Mouse (Mus musculus): ENCODE measurements at regions not wholly inside any gene's neighbourhood (a gene's known extent, or its start where the extent isn't known, plus 50 kb on each side); places are given as distances from the start of the nearest gene placed in this dataset.

DNA sequence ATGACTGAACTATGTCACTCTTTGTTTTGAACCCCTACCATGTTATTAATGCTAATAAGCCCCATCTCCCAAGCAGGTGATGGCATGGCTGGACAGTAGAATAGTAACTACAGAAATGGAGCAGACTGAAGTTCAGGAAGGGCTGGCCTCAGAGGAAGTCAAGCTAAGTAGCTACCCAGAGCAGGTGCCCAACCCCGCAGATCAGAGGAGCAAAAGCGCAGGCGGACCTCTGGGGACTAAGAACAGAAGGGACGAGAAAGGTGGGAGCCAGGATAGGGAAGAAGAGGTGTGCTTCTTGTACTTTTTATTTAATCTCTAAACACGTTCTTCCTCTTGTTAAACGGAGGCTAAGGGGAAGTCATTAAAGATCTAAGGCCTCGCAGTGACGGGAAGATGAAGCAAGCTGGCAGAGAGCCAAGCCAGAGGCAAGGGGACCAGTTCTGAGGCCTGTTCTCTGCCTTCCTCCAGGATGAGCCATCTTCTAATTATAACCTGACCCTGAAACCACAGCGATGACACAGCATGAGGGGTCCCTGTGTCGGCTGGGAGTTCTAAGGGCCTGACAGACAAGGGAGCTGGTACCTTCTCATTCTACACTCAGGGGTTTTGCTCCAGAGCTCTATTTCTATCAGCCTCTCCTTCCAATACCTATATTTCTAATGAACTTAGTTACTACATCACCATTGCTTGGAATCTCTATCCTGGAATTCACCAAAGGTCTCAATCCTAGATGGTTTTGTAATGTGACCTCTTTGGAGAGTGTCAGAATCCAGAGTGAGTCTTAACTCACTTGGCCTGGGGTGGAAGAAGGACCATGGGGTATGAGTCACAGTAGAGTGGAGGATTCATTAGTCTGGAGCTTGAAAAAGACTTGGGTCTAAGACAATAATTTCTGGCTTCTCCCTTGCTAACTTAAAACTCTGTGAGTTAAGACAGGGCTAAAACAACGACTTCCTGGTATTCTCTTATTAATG is 151.1 kb upstream of the Cpeb2 start:
- DNase-seq (ENCODE audit: extremely low spot score in 1 of 2, low spot score in 2 of 2): peak in 1 of 2 experiments; percentile 46
- intact Hi-C loops (cut with DNase I): loop anchor here (2.0 kb wide), 1 partner anchor 27 kb away; no protein-coding TSS in a partner anchor

DNA sequence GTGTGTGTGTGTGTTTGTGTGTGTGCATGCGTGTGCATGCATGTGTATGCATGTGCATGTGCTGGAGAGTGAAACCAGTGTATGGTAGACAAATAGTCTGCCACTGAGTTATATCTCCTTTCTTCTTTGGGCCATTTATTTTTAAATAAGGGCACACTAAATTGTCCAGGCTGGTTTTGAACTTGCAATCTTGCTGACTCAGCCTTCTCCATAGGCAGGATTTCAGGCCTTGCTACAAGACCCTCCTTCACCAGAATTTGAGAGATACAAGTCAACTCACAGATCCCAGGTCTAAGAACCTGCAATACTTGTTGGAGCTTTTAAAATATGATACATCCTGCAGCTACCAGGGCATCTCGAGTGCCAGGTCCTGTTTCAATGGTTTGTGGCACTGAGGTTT is 145.9 kb upstream of the Cpeb2 start:
- DNase-seq (ENCODE audit: extremely low spot score in 1 of 2, low spot score in 2 of 2): no peak

DNA sequence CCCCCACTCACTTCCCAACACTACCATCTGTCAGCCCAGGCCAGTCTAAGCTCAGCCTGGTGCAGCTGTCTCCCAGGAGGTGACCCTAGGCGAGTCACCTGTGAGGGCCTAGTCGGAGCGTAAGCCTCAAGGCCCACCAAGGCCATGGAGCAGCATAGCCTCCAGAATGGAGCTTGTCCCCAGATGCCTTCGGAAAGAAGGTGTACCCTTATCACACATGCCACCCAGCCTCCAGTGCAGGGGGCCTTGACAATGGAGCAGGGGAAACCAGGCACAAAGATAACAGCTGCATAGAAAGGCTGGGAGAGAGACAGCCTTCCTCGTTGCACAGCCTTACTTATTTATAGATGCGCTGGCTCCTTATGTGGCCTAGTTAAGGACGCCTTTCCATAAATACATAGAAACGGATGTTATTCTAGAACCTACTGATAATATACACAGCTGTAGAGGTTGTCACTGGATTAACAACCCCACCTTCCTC is 145.0 kb upstream of the Cpeb2 start:
- no peak for DNase-seq (ENCODE audit: extremely low spot score in 1 of 2, low spot score in 2 of 2)
- intact Hi-C loops (cut with DNase I): no loop called here

More for the DNA sequence above, 145.9 kb upstream of the Cpeb2 start:
- intact Hi-C loops (cut with DNase I): no loop called here

DNA sequence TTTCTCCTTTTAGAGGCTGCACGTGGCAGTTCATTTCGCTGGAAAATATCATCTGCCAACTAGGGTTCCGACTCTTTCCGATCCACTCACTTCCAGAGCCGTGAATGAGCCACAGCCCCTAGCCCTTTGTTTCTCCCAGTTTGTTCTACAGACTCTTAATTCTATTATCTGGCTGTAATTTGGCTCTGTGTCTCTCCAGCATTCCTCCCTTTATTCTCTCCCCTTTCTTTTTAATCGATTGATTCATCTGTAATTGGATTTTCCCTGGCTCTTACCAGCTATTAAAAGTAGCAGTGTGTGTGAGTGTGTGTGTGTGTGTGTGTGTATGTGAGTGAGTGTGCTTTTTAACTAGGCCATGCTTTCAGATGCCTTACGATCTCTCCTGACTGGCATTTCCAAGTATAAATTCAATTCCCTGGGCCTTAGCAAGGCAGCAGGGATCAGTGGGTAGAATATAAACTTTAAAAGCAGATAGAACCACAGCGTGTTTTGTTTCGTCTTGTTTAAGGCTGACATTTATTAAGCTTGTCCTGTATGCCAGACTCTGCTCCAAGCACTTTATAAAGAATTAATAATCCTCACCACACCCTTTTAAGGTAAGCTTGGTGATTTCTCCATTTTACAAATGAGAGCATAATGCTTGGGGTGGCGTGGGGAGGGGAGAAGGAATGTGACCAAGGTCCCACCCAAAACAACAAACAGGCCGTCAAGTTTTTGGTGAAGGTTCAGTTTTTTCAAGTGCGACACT is 144.1 kb upstream of the Cpeb2 start:
- DNase-seq (ENCODE audit: extremely low spot score in 1 of 2, low spot score in 2 of 2): no peak
- intact Hi-C loops (cut with DNase I): no loop called here

DNA sequence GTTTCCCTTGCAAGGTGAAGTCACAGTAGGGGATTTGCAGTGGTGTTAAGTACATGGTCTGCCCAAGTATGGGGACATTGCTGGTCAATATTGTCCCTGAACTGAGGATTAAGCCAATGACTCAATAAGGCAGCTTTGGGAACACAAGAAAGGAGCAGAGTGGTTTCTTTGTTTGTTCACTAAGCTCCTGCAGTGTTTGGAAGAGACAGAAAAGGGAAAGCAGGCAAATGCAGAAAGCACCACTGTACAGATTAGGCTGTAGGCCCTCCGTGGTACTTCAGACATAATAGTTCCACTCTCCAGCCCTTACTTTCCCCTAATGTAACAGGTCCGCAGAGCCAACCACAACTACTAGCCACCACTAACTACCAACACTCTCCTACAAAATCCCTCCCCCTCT is 143.5 kb upstream of the Cpeb2 start:
- intact Hi-C loops (cut with DNase I): no loop called here
- DNase-seq (ENCODE audit: extremely low spot score in 1 of 2, low spot score in 2 of 2): no peak

DNA sequence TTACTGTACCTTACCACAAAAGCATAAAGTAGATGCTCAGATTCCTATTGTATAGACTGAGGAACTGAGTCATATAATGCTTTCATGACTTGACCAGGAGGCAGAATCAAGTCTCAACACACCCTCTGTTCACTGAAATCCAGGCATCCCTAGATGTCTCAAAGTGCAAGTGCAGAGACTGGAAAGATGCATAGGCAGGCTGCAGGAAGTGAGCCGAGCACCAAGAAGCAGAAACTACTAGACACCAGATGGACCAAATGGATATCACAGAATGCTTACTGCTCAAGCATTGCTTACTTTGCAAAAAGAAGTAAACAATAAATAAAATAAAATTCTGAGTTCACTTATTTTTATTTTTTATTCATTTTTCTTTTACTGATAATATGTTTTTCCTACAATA is 143.0 kb upstream of the Cpeb2 start:
- DNase-seq (ENCODE audit: extremely low spot score in 1 of 2, low spot score in 2 of 2): no peak
- intact Hi-C loops (cut with DNase I): no loop called here

DNA sequence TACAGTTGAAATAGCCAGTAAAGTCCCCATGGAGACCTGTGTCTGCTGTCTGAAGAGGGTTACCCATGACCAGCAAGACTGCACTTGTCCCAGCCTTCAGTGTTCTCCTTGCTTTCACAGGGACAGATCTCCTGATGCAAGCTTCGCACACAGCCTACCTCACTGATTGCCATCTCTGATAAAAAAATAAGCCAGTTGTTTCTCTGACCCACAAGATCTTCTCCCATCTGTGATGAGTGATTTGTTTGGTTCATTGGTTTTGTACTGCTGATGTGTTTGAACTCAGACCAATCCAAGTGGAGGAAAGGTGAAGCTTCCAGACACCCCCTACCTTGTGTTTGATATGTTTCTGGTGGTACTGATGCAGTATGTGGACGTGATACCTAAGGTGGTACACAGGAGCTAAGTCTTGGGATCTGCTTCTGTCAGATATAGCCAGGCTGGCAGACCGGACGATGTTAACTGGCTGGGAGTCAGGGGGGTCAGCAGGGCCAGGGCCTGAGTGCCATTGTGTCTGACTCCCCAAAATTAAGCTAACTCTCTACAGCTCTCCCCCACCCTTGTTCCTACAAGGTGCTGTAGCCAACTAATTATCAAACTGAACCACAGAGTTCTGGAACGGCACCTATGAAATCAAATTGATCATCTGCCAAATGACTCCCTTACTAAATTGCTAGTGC is 139.2 kb upstream of the Cpeb2 start:
- no peak for DNase-seq (ENCODE audit: extremely low spot score in 1 of 2, low spot score in 2 of 2)
- intact Hi-C loops (cut with DNase I): no loop called here

DNA sequence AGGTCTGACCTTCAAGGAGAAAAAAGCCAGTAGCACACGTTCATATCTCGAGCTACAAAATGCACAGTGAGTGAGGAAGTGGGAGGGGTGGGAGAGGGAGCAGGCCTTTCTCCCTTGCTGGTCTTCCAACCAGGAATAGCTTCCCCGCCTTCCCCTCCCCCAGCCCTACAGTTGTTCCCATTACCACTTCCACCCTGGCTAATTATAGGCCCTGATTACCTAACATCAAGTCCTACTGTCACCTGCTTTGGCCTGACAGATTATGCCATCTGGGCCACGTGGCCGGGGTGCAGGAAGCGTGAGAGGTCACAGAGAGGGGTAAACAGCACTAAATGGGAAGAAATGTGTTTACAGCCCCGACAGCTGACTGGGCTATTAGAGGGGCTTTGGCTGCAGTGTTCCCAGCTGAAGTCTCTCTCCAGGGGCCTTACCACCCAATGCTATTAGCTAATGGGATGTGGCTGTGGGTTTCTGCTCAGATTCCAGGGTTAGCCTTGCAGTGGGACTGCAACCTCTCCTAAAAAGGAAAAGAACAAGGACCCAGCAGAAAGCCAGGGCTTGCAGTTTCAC is 138.6 kb upstream of the Cpeb2 start:
- intact Hi-C loops (cut with DNase I): no loop called here
- DNase-seq (ENCODE audit: extremely low spot score in 1 of 2, low spot score in 2 of 2): no peak

DNA sequence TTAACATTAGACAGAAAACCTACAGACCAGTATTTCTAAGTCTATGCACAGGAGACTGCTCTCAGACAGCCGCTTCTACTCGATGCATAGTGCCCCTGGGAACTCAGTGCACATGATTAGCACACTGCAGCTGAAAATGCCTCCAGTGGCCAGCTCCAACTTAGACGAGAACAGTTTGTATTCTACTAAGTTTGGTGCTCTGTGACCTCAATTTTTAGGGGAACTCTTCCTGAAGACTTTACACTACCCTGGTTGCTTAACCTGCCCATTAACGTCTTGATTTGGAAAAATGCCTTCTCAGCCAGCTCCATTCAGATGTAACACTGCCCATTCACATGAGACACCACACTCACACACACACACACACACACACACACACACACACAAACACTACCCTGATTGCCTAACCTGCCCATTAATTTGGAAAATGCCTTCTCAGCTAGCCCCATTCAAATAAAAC is 130.9 kb upstream of the Cpeb2 start:
- intact Hi-C loops (cut with DNase I): no loop called here
- DNase-seq (ENCODE audit: extremely low spot score in 1 of 2, low spot score in 2 of 2): no peak

DNA sequence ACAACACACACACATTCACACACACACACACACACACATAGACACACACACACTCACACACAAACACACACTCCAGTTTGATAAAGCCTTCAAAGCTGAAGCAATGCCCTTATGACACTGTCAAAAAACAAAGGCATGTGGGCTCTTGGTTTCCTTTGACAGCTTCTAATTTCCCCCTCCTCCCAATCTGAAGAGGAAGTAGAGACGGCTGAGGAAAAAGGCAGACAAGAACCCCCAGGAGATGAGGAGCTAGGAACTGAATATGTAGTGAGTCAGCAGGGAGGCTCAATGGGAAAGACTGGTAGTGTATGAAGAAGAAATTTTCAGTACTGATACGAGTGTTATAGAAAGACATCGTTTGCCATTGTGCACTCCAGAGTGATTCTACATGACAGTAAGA is 130.4 kb upstream of the Cpeb2 start:
- intact Hi-C loops (cut with DNase I): no loop called here
- no peak for DNase-seq (ENCODE audit: extremely low spot score in 1 of 2, low spot score in 2 of 2)

DNA sequence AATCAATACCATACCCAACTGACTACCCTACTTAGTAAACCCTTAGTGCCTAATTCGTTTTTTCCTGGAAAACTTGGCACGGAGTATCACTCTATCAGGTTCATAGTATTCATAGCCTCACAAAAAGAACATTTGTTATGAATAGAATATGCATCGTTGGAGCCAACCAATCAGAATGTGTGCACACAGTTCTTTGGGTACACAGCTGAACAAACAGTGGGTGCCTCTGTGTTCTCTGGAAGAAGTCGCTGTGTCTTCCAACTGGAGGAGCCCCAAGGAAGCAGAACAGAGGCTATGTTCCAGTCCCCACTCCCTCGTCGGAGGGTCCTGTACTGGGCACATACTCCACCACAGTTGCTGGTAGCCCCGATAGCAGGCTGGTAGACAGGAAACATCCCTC is 129.2 kb upstream of the Cpeb2 start:
- intact Hi-C loops (cut with DNase I): no loop called here
- peak in 1 of 2 experiments; percentile 36 for DNase-seq (ENCODE audit: extremely low spot score in 1 of 2, low spot score in 2 of 2)

DNA sequence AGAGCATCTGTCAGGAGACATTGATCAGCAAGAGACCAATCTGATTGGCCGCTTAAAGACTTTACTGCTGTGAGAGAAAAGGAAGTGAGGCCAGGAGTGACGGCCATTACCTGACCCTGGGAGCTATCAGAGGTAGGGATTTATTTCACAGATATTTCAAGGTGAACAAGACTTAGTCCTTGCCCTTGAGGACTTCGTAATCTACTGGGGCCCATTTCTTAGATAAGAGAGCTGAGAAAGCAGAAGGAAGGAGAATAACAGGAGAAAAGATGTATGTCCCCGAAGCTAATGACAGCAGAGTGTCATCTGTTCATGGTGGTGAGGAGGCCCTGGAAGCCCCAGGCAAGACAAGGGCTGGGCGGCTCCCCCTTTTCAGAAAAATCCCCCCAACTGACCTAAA is 127.4 kb upstream of the Cpeb2 start:
- intact Hi-C loops (cut with DNase I): loop anchor here (5.0 kb wide), 1 partner anchor 127 kb away; the partner anchor contains the start of gene Cpeb2
- DNase-seq (ENCODE audit: extremely low spot score in 1 of 2, low spot score in 2 of 2): no peak

DNA sequence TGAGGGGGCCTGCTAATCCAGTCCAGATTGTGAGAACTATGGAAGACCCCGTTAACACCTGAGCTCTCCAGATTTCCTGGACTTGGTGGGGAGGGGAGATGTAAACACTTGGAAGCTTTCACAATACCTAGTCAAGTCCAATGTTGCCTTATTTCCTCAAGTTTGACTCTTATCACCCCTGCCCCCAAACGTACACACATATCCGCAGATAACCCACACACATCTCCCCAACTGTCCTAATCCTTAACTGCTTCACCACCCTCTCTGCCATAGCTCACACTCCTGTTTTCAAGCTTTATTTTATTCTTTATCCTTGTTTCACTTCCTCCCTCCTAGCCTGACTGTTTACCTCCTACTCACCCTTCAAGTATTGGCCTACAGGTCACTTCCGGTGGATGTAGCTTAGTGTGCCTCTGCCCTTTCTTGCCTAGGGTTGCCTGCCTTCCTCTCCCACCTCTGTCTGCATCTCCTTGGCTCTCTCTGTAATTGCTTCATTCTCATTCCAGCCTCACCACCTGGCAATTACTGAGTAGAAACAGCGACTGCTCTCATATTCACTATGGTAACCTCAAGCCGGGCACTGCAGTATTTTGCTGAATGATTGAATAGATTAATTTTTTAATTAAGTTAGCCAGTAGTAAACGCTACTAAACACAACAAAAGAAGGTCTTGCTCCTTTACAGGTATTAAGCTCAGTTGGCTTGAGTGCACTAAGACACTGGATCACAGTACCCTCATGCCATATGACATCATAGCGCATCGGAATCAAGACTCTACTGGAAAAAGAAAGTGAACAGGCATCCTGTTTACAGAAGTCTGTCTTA is 125.3 kb upstream of the Cpeb2 start:
- DNase-seq (ENCODE audit: extremely low spot score in 1 of 2, low spot score in 2 of 2): no peak
- intact Hi-C loops (cut with DNase I): loop anchor here (5.0 kb wide), 1 partner anchor 125 kb away; the partner anchor contains the start of gene Cpeb2

DNA sequence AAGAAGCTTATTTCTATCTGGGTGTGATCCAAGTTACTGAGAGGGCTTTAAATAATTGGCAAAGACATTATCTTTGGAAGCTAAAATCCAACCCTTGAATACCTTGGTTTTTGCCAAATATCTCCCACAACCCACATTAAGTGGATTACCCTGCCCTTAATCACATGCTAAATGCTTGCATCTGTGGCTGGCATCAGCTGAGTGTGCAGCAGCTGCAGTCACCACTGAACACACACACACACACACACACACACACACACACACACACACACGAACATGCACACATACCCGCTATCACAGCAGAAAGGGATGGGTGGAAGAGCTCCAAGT is 124.7 kb upstream of the Cpeb2 start:
- intact Hi-C loops (cut with DNase I): loop anchor here (5.0 kb wide), 1 partner anchor 124 kb away; the partner anchor contains the start of gene Cpeb2
- no peak for DNase-seq (ENCODE audit: extremely low spot score in 1 of 2, low spot score in 2 of 2)

DNA sequence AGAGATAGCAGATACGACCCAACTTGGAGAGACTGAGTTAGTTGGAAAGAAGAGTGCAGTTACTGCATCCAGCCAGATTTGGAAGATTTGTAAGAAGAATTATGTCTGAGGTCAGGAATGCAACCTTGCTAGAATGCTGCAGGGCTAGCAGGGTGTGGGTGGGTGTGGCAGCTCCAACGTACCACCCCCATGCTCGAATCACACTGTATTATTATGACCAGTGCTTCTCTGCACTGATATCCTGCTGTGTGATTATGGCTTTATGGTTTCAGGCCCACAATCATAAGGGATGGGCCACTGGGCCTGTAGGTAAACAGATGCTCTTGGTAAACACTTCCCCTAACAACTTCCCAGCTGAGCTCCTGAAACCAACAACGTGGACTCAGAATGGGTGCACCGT is 122.8 kb upstream of the Cpeb2 start:
- intact Hi-C loops (cut with DNase I): no loop called here
- DNase-seq (ENCODE audit: extremely low spot score in 1 of 2, low spot score in 2 of 2): no peak

DNA sequence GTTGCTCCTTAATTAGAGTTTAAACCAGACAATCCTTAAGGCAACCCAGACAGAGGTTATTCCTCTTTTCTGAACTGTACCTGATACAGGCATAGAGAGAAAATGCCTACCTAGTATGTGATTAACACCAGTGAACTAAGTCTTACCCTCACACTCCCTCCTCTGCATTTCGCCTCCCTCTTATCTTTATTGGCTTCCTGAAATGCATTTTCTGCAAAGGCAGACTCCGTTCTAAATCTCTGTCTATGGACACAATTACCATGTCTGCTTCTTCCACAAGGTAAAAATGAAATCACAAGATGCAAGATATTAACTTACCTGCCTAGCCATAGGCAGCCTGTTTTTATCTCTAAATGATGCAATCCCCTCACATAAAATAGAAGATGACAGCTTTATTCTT is 121.2 kb upstream of the Cpeb2 start:
- intact Hi-C loops (cut with DNase I): no loop called here
- no peak for DNase-seq (ENCODE audit: extremely low spot score in 1 of 2, low spot score in 2 of 2)

DNA sequence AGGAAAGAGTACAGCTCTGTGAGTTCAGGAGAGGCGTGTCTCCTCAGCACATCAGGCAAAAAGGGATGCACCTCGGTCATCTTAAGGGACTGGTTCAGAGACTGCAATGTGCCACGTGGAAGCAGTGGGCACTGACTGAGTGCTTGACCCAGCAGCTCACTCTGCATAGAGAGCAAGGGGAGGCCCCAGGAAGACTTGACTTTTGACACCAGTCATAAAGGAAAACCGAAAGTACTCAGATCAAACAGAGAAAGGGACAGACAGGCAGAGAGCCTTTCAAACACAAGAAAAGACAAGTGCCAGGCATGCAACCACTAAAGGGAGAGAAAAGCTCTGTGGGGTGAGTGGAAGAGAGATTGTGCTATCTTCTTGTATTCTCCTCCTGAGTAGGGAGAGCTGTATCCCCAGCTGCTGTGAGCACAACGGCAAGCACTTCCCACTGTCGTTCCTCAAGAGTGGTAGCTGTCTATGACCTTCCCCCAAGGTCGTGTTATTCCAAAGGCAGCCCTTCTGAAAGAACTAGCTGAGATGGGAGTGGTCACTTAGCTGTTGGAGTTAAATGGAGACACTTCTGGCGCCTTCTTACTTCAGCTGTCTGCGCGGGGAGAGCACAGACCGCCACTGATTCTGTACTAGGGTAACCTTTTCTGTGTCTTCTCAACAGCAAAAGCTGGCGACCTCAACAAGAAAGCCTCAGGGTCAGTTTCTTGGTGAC is 119.4 kb upstream of the Cpeb2 start:
- no peak for DNase-seq (ENCODE audit: extremely low spot score in 1 of 2, low spot score in 2 of 2)
- intact Hi-C loops (cut with DNase I): no loop called here

Data from left cerebral cortex, postnatal 10 days (tissue).